Mouse (Mus musculus) hindbrain, embryonic 13.5 days (tissue): Measurements from ENCODE around the gene Gm20721. TPM values are rescaled to one million over a fixed set of nuclear protein-coding genes. Genes with fewer than 3 reads are reported as not detected.

Experiments used
- ATAC-seq: fragments of 200-750 bp; cut with Nextera tagmentation; 2 replicates; pipeline ENCODE4 v1.8.0; 2017; ENCODE audit warnings: moderate TSS enrichment; ENCODE audit not compliant: low FRiP score
- H3K27ac ChIP-seq: fragments of 300-500 bp; sonication (generic); 2 replicates; pipeline ENCODE4 v1.5.1; 2015; ENCODE audit warnings: inconsistent platforms, mild to moderate bottlenecking, moderate library complexity
- H3K27me3 ChIP-seq: fragments of 300-500 bp; sonication (generic); 2 replicates; pipeline ENCODE4 v1.6.1; 2015; ENCODE audit warnings: mild to moderate bottlenecking, inconsistent platforms
- H3K36me3 ChIP-seq: fragments of 300-500 bp; sonication (generic); 2 replicates; pipeline ENCODE4 v1.6.1; 2015; ENCODE audit warnings: mild to moderate bottlenecking, inconsistent platforms
- H3K4me1 ChIP-seq: fragments of 300-500 bp; sonication (generic); replicated peaks from 2 replicates; pipeline ENCODE4 v1.6.1; 2015; ENCODE audit warnings: inconsistent platforms
- H3K4me2 ChIP-seq: fragments of 300-500 bp; sonication (generic); 2 replicates; pipeline ENCODE4 v1.6.1; 2015; ENCODE audit warnings: inconsistent platforms, mild to moderate bottlenecking, moderate library complexity
- H3K4me3 ChIP-seq: fragments of 300-500 bp; sonication (generic); 2 replicates; pipeline ENCODE4 v1.5.1; 2015; ENCODE audit warnings: mild to moderate bottlenecking, inconsistent platforms
- H3K9ac ChIP-seq: fragments of 300-500 bp; sonication (generic); 2 replicates; pipeline ENCODE4 v1.6.1; 2015; ENCODE audit warnings: mild to moderate bottlenecking, inconsistent platforms
- H3K9me3 ChIP-seq: fragments of 300-500 bp; sonication (generic); 2 replicates; pipeline ENCODE4 v1.6.1; 2016; ENCODE audit warnings: inconsistent platforms
- WGBS: fragments of 180-500 bp; shearing (Covaris S2); methylation state at CpG from one replicate; pipeline ENCODE4 v1.1.7; 2015; 5-methylcytosine and 5-hydroxymethylcytosine counted together
- polyA plus RNA-seq: library from polyadenylated mRNA; unstranded; fragments of >200 nt; fragmentation: Nextera tagmentation; extraction: Ambion mirVana; gene quantifications from 2 replicates; pipeline ENCODE4 v1.2.1, GENCODE M21; 2015

Gm20721 gene
- polyA plus RNA-seq, 1 experiment from 2014 or later, result 13.1 TPM

DNA sequence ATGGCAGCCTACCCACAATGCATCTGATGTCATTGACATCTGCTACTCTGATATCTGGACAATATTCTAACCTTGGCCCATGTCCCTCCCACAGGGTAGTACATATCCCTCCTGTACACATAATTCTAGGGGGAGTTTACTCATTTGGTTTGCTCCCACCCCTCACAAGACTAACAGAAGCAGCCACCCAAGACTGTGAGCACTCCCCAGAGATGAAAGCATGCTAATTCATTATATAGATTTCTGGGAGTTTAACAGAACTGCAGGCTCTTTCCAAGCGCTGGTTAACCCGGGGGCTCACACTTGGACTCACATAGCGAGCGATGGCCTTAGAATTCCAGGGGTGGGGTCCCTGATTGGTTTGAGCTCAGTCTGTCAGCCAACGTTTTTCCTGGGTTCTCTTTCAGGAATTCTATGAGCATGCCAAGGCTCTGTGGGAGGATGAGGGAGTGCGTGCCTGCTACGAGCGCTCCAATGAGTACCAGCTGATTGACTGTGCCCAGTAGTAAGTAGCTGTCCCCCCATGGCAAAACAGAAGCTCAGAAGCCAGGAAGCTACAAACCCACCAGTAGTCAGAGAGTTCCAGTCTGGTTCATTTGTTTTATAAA lies 3.6 kb downstream of the Gm20721 start:
- Histone ChIP-seq H3K9ac (no peak overlapping the region; the same call in 1 of the 2 replicates), H3K4me2 (no peak overlapping the region), H3K9me3 (no peaks in the 10 kb centered on the region), H3K4me1 (peaks cover 69% of the 10 kb centered on the region), H3K36me3 (peaks cover 44% of the 10 kb centered on the region), H3K27me3 (no peaks in the 10 kb centered on the region), H3K4me3 (no peak overlapping the region), H3K27ac (peak overlapping the region; percentile 77)
- WGBS, result 56% methylated on average over 8 of the region's 8 CpGs
- no peak for ATAC-seq

DNA sequence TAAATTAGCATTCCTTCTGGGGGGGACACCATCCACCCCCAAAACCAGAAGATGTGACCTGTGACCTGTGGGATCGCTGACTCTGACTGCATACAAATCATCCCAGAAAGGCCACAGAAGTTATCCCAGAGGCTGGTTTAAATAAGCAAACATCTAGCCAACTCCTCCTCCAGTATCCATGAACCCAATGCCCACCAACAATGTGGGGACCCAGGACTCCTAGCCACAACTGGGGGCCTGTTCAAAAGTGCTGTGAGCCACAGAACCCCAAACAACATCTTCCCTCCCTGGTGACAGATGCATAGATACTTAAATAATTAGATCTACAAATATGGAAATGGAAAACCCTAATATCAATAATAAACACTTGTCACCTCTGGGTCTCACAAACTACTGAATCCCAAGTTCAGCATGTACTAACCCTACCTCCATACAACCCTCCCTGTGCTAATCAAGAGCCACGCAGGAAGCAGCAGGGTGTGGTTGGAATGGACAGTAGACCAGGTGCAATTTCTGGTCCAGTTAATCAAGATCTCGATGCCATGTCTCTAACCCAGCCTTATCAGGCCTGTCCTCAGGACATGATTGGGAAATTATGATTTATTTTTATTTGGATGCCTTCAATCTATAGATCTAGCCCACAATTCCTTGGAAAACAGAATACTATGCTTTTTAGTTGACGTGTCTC lies 5.5 kb downstream of the Gm20721 start:
- no peaks in the 10 kb centered on the region for H3K27me3 ChIP-seq
- H3K9me3 ChIP-seq, result no peaks in the 10 kb centered on the region
- H3K4me1 ChIP-seq, result peaks cover 88% of the 10 kb centered on the region
- H3K9ac ChIP-seq, result no peak overlapping the region
- peaks cover 29% of the 10 kb centered on the region for H3K36me3 ChIP-seq
- H3K4me2 ChIP-seq, result no peak overlapping the region
- peak overlapping the region; percentile 18; the same call in 1 of the 2 replicates for H3K27ac ChIP-seq
- 87% methylated on average over 4 of the region's 4 CpGs for WGBS
- ATAC-seq, result no peak
- no peak overlapping the region for H3K4me3 ChIP-seq

DNA sequence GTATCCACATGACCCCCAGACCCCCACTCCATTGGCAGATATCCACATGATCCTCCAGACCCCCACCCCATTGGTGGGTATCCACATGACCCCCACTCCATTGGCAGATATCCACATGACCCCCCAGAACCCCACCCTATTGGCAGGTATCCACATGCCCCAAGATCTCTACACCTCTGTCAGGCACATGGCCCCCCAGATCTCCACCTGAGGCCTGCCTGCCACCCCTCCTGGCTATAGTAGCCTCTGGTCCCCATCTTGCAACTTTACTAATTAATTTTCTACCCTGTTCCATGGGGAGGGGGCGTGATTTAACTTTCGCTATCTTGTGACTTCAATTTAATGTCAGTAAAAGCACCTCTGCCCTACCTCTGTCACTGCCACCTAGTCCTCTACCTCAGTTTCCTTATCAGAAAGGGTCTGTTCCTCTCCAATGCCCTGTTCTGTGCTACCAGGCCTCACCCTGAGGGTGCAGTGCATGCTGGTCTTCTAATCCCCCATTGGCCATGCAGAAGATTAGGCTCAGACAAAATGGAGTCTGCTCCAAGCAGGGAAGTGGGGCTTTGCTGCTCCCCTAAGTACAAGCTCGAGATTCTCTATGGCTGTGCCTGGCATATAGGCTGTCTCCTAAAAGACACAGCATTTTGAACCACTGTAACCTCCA lies 6.2 kb downstream of the Gm20721 start:
- Histone ChIP-seq H3K36me3 (peaks cover 22% of the 10 kb centered on the region), H3K9ac (no peak overlapping the region), H3K27me3 (no peaks in the 10 kb centered on the region), H3K27ac (peak overlapping the region; percentile 18; the same call in 1 of the 2 replicates), H3K4me1 (peaks cover 91% of the 10 kb centered on the region), H3K9me3 (no peaks in the 10 kb centered on the region), H3K4me3 (no peak overlapping the region), H3K4me2 (no peak overlapping the region)
- 92% methylated on average over 3 of the region's 3 CpGs for WGBS
- ATAC-seq, result no peak

DNA sequence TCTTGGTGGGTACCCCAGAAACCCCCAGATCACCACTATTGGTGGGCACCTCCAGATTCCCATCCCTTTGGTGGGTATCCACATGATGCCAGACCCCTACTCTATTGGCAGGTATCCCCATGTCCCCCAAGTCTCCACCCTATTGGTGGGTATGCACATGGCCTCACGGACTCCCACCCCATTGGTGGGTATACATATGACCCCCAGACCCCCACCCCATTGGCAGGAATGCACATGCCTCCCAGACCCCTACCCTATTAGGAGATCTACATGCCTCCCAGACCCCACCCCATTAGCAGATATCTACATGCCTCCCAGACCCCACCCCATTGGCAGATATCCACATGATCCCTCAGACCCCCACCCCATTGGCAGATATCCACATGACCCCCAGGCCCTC lies 6.8 kb downstream of the Gm20721 start:
- Histone ChIP-seq H3K27ac (no peak overlapping the region), H3K4me1 (peaks cover 91% of the 10 kb centered on the region), H3K27me3 (no peaks in the 10 kb centered on the region), H3K4me3 (no peak overlapping the region), H3K9me3 (no peaks in the 10 kb centered on the region), H3K36me3 (peaks cover 16% of the 10 kb centered on the region), H3K4me2 (no peak overlapping the region), H3K9ac (no peak overlapping the region)
- WGBS, result 100% methylated on average over 1 of the region's 1 CpGs
- peak; percentile 19; the same call in 1 of the 2 replicates for ATAC-seq

DNA sequence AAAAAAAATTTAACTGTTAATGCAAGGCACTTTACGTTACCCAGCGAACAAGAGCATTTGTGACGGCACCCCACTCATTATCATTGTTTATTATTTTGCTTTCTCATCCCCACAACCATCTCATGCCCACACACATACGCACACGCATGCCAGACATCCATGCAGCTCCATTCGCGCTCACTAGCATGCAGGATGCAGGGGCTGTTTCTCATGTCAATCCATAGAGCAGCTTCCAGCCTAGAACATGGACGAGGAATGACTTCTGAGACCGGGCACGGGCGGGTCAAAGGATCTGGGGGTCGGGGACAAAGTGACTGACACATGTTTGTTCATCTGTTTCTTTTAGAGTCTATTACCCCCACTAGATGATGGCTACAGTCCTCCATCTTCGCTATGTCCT lies 9.2 kb downstream of the Gm20721 start:
- no peak overlapping the region for H3K27ac ChIP-seq
- H3K4me2 ChIP-seq, result no peak overlapping the region
- 89% methylated on average over 13 of the region's 13 CpGs for WGBS
- no peak overlapping the region for H3K4me3 ChIP-seq
- H3K27me3 ChIP-seq, result no peaks in the 10 kb centered on the region
- H3K9ac ChIP-seq, result no peak overlapping the region
- peaks cover 11% of the 10 kb centered on the region; the same call in 1 of the 2 replicates for H3K36me3 ChIP-seq
- no peaks in the 10 kb centered on the region for H3K9me3 ChIP-seq
- H3K4me1 ChIP-seq, result peaks cover 91% of the 10 kb centered on the region
- ATAC-seq, result no peak

DNA sequence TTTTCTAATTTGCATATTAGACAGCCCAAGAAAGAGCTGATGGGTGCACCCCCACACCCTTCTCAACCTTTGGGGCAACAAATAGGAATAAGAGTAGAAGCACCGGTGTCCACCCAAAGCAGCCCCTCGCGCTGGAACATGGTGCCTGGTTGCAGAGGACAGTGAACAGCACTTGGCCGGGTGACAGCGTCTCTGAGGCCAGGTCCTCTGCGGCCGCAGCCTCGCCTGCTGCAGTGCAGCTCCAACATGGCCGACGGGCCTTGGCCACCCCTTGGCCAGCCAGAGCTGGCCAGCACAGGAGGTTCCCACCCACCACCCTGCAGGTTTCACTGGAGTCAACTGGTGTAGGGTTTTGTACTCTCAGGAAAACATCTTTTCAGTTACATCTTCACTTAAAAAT lies 12.1 kb downstream of the Gm20721 start:
- H3K9ac ChIP-seq, result peak overlapping the region; percentile 51
- peak overlapping the region; percentile 48 for H3K27ac ChIP-seq
- WGBS, result 78% methylated on average over 10 of the region's 10 CpGs
- no peaks in the 10 kb centered on the region for H3K27me3 ChIP-seq
- no peak for ATAC-seq
- peaks cover 76% of the 10 kb centered on the region for H3K4me1 ChIP-seq
- H3K36me3 ChIP-seq, result peaks cover 7% of the 10 kb centered on the region; the same call in 1 of the 2 replicates
- H3K9me3 ChIP-seq, result no peaks in the 10 kb centered on the region
- H3K4me2 ChIP-seq, result peak overlapping the region; percentile 69
- H3K4me3 ChIP-seq, result no peak overlapping the region

DNA sequence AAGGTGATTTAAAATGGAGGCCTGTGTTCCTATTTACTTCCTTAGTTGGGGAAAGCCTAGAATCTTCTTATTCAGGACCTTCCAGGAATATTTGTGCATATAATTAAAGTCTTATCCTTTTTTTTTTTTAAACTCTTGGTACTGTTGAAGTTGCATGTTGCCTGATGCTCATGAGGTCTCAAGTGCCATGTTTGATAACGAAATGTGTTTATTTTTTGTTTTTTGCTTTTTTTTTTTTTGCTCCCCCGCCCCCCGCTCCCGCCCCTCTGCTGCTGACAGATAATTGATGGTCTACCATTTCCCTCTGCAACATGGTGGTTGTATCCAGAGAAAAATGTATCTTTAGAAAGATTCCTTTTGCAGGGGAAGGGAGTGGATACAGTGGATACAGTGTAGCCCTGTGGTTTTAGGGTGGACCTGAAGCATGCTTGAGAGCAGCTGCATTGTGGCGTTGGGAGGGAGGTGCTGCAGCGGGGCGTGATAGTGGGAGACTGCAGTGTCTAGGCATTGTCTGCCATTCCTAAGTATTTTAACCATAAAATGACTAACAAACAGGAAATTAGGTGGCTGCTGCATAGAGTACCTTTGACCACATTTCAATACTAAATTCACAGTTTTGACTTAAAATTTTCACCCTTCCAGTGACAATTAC lies 13.1 kb downstream of the Gm20721 start:
- peak overlapping the region; percentile 69 for H3K4me2 ChIP-seq
- WGBS, result 48% methylated on average over 7 of the region's 7 CpGs

DNA sequence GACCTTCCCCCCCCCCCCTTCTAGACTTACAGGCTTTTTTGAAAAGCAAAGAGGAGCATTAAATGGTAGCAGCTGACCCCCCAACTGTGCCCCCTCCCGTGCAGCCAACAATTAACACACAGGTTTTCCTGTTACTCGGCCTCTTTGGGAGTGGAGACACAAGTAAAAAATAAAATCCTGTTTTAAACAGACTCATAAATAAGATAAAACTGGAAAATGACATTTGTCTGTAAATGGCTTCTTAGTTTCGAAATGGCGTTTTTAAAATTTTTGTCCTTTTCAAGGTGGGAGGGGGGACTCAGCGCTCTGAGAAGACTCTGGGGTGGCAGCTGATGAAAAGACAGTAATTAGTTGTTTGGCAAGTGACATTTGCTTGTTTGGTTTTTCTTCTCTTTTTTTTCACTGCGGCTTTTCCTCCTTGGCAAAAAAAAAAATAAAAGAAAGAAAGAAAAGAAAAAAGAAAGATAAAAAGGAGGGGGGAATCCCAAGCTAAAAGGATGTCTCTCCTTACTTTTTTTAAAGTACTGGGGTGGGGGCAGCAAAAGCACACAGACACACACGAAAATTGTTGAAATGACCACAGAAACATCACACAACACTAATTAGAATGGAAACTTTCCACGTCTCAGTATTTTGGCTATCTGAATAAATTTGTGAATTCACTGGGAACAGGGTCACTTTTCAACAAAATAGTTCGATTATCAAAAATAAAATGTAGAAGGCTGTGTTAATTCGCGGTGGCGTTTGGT lies 15.1 kb downstream of the Gm20721 start:
- Histone ChIP-seq H3K4me2 (peak overlapping the region; percentile 69), H3K9me3 (no peaks in the 10 kb centered on the region), H3K36me3 (peaks cover 7% of the 10 kb centered on the region; the same call in 1 of the 2 replicates), H3K4me1 (peaks cover 62% of the 10 kb centered on the region), H3K27ac (peak overlapping the region; percentile 99), H3K9ac (peak overlapping the region; percentile 100), H3K4me3 (peak overlapping the region; percentile 98), H3K27me3 (no peaks in the 10 kb centered on the region)
- ATAC-seq, result no peak
- 18% methylated on average over 12 of the region's 12 CpGs for WGBS

More for the DNA sequence above, 13.1 kb downstream of the Gm20721 start:
- no peaks in the 10 kb centered on the region for H3K9me3 ChIP-seq
- H3K27me3 ChIP-seq, result no peaks in the 10 kb centered on the region
- peak overlapping the region; percentile 72 for H3K27ac ChIP-seq
- H3K9ac ChIP-seq, result peak overlapping the region; percentile 66
- no peak for ATAC-seq
- peaks cover 76% of the 10 kb centered on the region for H3K4me1 ChIP-seq
- peak overlapping the region; percentile 98 for H3K4me3 ChIP-seq
- H3K36me3 ChIP-seq, result peaks cover 7% of the 10 kb centered on the region; the same call in 1 of the 2 replicates

DNA sequence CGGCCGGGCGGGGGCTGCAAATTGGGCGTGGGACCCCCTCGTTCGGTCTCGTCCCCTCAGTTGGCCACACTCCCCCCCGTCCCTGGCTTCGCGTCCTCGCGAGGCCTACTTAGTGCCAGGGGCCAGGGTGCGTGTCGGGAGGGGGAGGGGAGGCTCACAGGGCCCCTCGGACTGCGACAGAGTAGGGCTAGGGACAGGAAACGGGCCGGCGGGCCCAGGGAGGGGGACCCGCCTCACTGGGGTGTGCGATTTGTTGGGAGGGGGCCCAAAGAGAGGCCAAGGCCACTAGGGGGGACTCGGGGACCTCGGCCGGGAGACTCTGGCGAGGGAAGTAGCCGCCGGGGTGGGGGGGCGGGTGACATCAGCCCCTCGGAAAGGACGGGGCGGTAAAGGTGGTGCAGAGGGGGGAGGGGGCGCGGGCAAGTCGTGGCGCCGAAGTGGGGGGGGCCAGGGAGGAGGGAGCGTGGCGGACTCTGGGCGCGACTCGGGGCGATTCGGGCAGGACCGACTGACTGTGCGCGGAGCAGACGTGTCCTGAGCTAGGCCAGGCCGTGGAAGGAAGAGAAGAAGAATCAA lies 15.8 kb downstream of the Gm20721 start:
- Histone ChIP-seq H3K9me3 (no peaks in the 10 kb centered on the region), H3K9ac (peak overlapping the region; percentile 100), H3K4me3 (peak overlapping the region; percentile 98), H3K36me3 (peaks cover 7% of the 10 kb centered on the region; the same call in 1 of the 2 replicates), H3K4me1 (peaks cover 55% of the 10 kb centered on the region), H3K27ac (peak overlapping the region; percentile 99), H3K27me3 (no peaks in the 10 kb centered on the region), H3K4me2 (peak overlapping the region; percentile 69)
- ATAC-seq, result peak; percentile 54
- under 1% methylated on average over 46 of the region's 48 CpGs for WGBS

DNA sequence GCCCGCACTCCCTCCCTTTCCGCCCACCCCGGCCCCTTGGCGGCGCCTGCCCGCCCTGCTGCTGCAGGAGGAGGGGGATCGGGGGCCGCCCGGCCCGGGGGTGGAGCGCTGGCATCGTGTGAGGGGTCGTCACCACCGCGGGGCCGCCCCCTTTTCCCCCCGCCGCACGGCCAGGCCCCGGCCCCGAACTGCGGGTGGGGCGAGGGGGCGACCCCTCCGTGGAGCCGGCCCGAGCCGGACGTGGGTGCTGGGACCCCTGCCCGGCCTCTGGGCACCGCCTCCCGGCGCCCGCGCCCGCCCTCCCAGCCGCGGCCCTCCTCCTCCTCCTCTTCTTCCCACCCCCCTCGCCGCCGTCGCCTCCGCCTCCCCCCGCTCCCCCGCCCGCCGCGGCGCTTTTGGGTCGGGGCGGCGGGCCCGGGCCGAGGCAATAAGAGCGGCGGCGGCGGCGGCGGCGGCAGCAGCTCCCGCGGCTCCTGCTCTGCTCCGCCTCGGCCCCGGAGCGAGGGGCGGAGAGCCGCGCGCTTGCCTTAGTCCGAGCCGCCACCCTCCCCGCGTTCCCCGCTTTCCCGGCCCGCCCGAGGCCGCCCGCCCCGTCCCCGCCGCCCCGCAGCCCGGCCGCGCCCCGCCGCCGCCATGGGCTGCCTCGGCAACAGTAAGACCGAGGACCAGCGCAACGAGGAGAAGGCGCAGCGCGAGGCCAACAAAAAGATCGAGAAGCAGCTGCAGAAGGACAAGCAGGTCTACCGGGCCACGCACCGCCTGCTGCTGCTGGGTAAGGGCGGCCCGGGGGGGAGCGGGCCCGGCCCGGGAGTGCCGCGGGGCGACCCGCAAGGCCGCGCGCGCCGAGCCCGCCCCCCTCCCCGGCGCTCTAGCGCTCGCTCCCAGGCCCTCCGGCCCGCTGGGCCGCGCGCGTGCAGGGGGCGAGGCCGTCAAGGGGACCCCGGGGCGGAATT lies 16.6 kb downstream of the Gm20721 start:
- H3K27me3 ChIP-seq, result no peaks in the 10 kb centered on the region
- H3K27ac ChIP-seq, result peak overlapping the region; percentile 99
- H3K4me1 ChIP-seq, result peaks cover 47% of the 10 kb centered on the region
- peak overlapping the region; percentile 98 for H3K4me3 ChIP-seq
- H3K36me3 ChIP-seq, result peaks cover 7% of the 10 kb centered on the region; the same call in 1 of the 2 replicates
- H3K9ac ChIP-seq, result peak overlapping the region; percentile 100
- H3K4me2 ChIP-seq, result peak overlapping the region; percentile 69
- WGBS, result 1% methylated on average over 58 of the region's 131 CpGs
- ATAC-seq, result peak; percentile 78
- H3K9me3 ChIP-seq, result no peaks in the 10 kb centered on the region
